Comparison of ENCODE assay signal across 8 mouse cellular contexts in the genomic region with DNA sequence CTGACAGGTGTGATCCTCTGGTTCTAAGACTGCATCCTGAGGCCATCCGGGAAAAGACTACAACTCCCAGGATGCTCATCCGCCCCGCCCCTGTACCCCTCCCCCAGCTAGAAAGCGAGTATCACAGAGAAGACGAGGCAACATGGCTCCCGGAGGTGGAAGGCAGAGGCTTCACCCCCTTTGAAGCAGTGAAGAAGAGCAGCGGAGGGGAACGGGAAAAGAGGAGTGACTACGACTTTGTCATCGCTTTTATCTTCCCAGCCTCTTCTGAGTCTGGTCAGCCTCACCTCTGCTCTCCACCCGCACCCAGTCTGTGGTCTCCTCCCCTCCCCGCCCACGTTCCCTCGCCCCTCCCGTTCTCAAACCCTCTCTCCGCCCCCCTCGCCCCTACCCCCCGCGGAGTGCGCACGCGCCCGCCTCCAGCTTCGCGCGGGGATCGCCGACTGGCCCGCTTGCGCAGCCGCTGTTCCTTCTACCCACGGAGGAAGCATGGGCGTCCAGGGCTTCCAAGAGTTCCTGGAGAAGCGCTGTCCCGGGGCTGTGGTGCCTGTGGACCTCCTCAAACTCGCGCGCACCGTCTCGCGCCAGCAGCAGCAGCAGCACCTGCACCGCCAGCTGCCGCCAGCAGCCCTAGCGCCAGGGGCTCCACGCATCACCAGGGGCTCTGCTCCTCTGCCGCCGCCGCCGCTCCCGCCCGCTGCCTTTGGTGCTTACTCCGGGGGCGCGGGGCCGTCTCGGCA. TPM values are rescaled to one million over a fixed set of nuclear protein-coding genes. Genes with fewer than 3 reads are reported as not detected.
DNase-seq lines count a peak whose midpoint lies in the region; ATAC-seq and TF ChIP-seq lines count a peak whose summit lies in the region.

Gene Fam120c (plus strand): TSS at position 415 of the 740 bp plus-strand sequence.

- H3K4me3 ChIP-seq in ES-Bruce4 (ENCODE audit: low read depth, low read length): peak within 1 kb of the TSS; percentile 76
- peak within 1 kb of the TSS; percentile 62 for H3K4me3 ChIP-seq in forebrain, embryonic 12.5 days (replicated peaks)
- peak within 1 kb of the TSS; percentile 75 for H3K4me3 ChIP-seq in heart, postnatal 0 days (ENCODE audit: low read depth, low read length)
- peak within 1 kb of the TSS; percentile 67 to 79 for H3K4me3 ChIP-seq in liver, embryonic 14.5 days (ENCODE audit: insufficient read depth in 1 of 2, low read depth in 2 of 2, low read length in 2 of 2)
- peak within 1 kb of the TSS; percentile 68 for H3K4me3 ChIP-seq in neural tube, embryonic 11.5 days (ENCODE audit: low read depth, low read length)
- H3K4me3 ChIP-seq in stomach, embryonic 16.5 days (replicated peaks; ENCODE audit: low read length): peak within 1 kb of the TSS; percentile 67

- H3K4me1 ChIP-seq in ES-Bruce4 (ENCODE audit: control insufficient read depth, insufficient read depth, low read length): no peaks in the 10 kb centered on the region
- H3K4me1 ChIP-seq in forebrain, embryonic 12.5 days: peaks cover 14% of the 10 kb centered on the region
- peaks cover 7% of the 10 kb centered on the region for H3K4me1 ChIP-seq in heart, postnatal 0 days (ENCODE audit: control insufficient read depth, insufficient read depth)
- H3K4me1 ChIP-seq in liver, embryonic 14.5 days (replicated peaks; ENCODE audit: control insufficient read depth in 2 of 2, insufficient read depth in 2 of 2, low read length in 1 of 2): no peaks in the 10 kb centered on the region
- peaks cover 5% of the 10 kb centered on the region; the same call in 1 of the 2 replicates for H3K4me1 ChIP-seq in neural tube, embryonic 11.5 days (ENCODE audit: control insufficient read depth, insufficient read depth, low read length)
- H3K4me1 ChIP-seq in stomach, embryonic 16.5 days (ENCODE audit: control insufficient read depth, insufficient read depth, low read length): no peaks in the 10 kb centered on the region

- TF ChIP-seq CTCF in ES-Bruce4 (IDR thresholded peaks at IDR 0.05; ENCODE audit: low read depth, low read length): no peak
- TF ChIP-seq CTCF in heart, postnatal 0 days (IDR thresholded peaks at IDR 0.05; ENCODE audit: low read depth): no peak
- no peak for TF ChIP-seq CTCF in liver, embryonic 14.5 days (IDR thresholded peaks at IDR 0.05; ENCODE audit: low read depth)

- H3K27me3 ChIP-seq in ES-Bruce4 (ENCODE audit: control insufficient read depth, insufficient read depth, low read length, poor library complexity, severe bottlenecking): no peaks in the 10 kb centered on the region
- H3K27me3 ChIP-seq in forebrain, embryonic 12.5 days: peaks cover 16% of the 10 kb centered on the region
- H3K27me3 ChIP-seq in heart, postnatal 0 days (ENCODE audit: control insufficient read depth, insufficient read depth, low read length): no peaks in the 10 kb centered on the region
- H3K27me3 ChIP-seq in liver, embryonic 14.5 days (ENCODE audit: control insufficient read depth, insufficient read depth, low read length): no peaks in the 10 kb centered on the region
- no peaks in the 10 kb centered on the region; the same call in 1 of the 2 replicates for H3K27me3 ChIP-seq in neural tube, embryonic 11.5 days (ENCODE audit: control insufficient read depth, insufficient read depth, low read length)
- H3K27me3 ChIP-seq in stomach, embryonic 16.5 days (ENCODE audit: control insufficient read depth, insufficient read depth, low read length): no peaks in the 10 kb centered on the region; the same call in 1 of the 2 replicates

- no peaks in the 10 kb centered on the region; the same call in 1 of the 2 replicates for H3K36me3 ChIP-seq in ES-Bruce4 (ENCODE audit: control insufficient read depth, insufficient read depth, low read length, poor library complexity, severe bottlenecking)
- no peaks in the 10 kb centered on the region for H3K36me3 ChIP-seq in forebrain, embryonic 12.5 days (replicated peaks)
- no peaks in the 10 kb centered on the region for H3K36me3 ChIP-seq in heart, postnatal 0 days (replicated peaks; ENCODE audit: control insufficient read depth, insufficient read depth, low read length)
- H3K36me3 ChIP-seq in liver, embryonic 14.5 days (replicated peaks; ENCODE audit: control insufficient read depth, insufficient read depth, low read depth): no peaks in the 10 kb centered on the region
- no peaks in the 10 kb centered on the region for H3K36me3 ChIP-seq in neural tube, embryonic 11.5 days (ENCODE audit: control insufficient read depth, insufficient read depth, low read length)
- no peaks in the 10 kb centered on the region for H3K36me3 ChIP-seq in stomach, embryonic 16.5 days (ENCODE audit: control insufficient read depth, insufficient read depth, low read length)

- no peak for TF ChIP-seq POLR2A in ES-Bruce4 (IDR thresholded peaks at IDR 0.05; ENCODE audit: insufficient read depth, low read length)

- peak within 1 kb of the TSS; percentile 66 for H3K4me2 ChIP-seq in forebrain, embryonic 12.5 days
- H3K4me2 ChIP-seq in heart, postnatal 0 days (ENCODE audit: low read depth, low read length): peak within 1 kb of the TSS; percentile 82
- peak within 1 kb of the TSS; percentile 65 for H3K4me2 ChIP-seq in liver, embryonic 14.5 days (ENCODE audit: low read depth)
- peak within 1 kb of the TSS; percentile 60 for H3K4me2 ChIP-seq in neural tube, embryonic 11.5 days (ENCODE audit: low read depth)
- peak within 1 kb of the TSS; percentile 66 for H3K4me2 ChIP-seq in stomach, embryonic 16.5 days (ENCODE audit: low read depth, low read length)

- no peaks in the 10 kb centered on the region for H3K9me3 ChIP-seq in ES-Bruce4 (replicated peaks; ENCODE audit: control insufficient read depth, insufficient read depth, low read length, poor library complexity, severe bottlenecking)
- no peaks in the 10 kb centered on the region for H3K9me3 ChIP-seq in forebrain, embryonic 12.5 days
- H3K9me3 ChIP-seq in heart, postnatal 0 days (replicated peaks; ENCODE audit: control insufficient read depth, low read length): no peaks in the 10 kb centered on the region
- H3K9me3 ChIP-seq in liver, embryonic 14.5 days (ENCODE audit: control insufficient read depth, low read length): no peaks in the 10 kb centered on the region
- H3K9me3 ChIP-seq in neural tube, embryonic 11.5 days (ENCODE audit: control insufficient read depth, low read length): no peaks in the 10 kb centered on the region
- H3K9me3 ChIP-seq in stomach, embryonic 16.5 days (replicated peaks; ENCODE audit: control insufficient read depth, low read length): no peaks in the 10 kb centered on the region

- no peak for TF ChIP-seq EP300 in ES-Bruce4 (IDR thresholded peaks at IDR 0.05; ENCODE audit: insufficient read depth, low read depth, low read length)
- TF ChIP-seq EP300 in heart, postnatal 0 days (IDR thresholded peaks at IDR 0.05; ENCODE audit: low read depth): no peak
- no peak for TF ChIP-seq EP300 in liver, embryonic 14.5 days (IDR thresholded peaks at IDR 0.05; ENCODE audit: low read depth)

- H3K27ac ChIP-seq in ES-Bruce4 (ENCODE audit: insufficient read depth, low read length): peak within 1 kb of the TSS; percentile 35; the same call in 1 of the 2 replicates
- H3K27ac ChIP-seq in forebrain, embryonic 12.5 days: peak within 1 kb of the TSS; percentile 83
- H3K27ac ChIP-seq in heart, postnatal 0 days (ENCODE audit: low read depth): peak within 1 kb of the TSS; percentile 87
- no peak within 1 kb of the TSS; the same call in 1 of the 2 replicates for H3K27ac ChIP-seq in liver, embryonic 14.5 days
- H3K27ac ChIP-seq in neural tube, embryonic 11.5 days (ENCODE audit: low read depth, low read length): peak within 1 kb of the TSS; percentile 67; the same call in 1 of the 2 replicates
- H3K27ac ChIP-seq in stomach, embryonic 16.5 days (ENCODE audit: low read length): peak within 1 kb of the TSS; percentile 81

- peak; percentile 67 for DNase-seq in c-Kit-positive CD71-positive TER-119-positive erythroid progenitor cells, embryonic 14.5 days (ENCODE audit: low spot score)
- DNase-seq in heart, postnatal 0 days (ENCODE audit: low spot score): peak; percentile 70
- DNase-seq in kidney, postnatal 36 days: peak; percentile 85 to 92
- DNase-seq in liver, embryonic 14.5 days (ENCODE audit: low read depth in 3 of 3, low spot score in 3 of 3): peak; percentile 49 to 59 (median 57)
- DNase-seq in neural tube, embryonic 11.5 days (ENCODE audit: low spot score): peak; percentile 86

- peak; percentile 94 for ATAC-seq in forebrain, embryonic 12.5 days (ENCODE audit: low FRiP score)
- ATAC-seq in heart, postnatal 0 days (ENCODE audit: insufficient read depth, low read depth): peak; percentile 92
- peak; percentile 92 for ATAC-seq in liver, embryonic 14.5 days (ENCODE audit: insufficient read depth)
- peak; percentile 93 for ATAC-seq in neural tube, embryonic 11.5 days (ENCODE audit: insufficient read depth, low FRiP score, low TSS enrichment)
- ATAC-seq in stomach, embryonic 16.5 days (ENCODE audit: insufficient read depth, low FRiP score): peak; percentile 95

- peak within 1 kb of the TSS; percentile 77 for H3K9ac ChIP-seq in ES-Bruce4 (ENCODE audit: low read depth, poor library complexity, severe bottlenecking)
- H3K9ac ChIP-seq in forebrain, embryonic 12.5 days: peak within 1 kb of the TSS; percentile 65
- H3K9ac ChIP-seq in heart, postnatal 0 days (replicated peaks; ENCODE audit: low read depth, low read length): peak within 1 kb of the TSS; percentile 72
- H3K9ac ChIP-seq in liver, embryonic 14.5 days (replicated peaks): peak within 1 kb of the TSS; percentile 63
- H3K9ac ChIP-seq in neural tube, embryonic 11.5 days (ENCODE audit: low read length): peak within 1 kb of the TSS; percentile 63
- peak within 1 kb of the TSS; percentile 77 for H3K9ac ChIP-seq in stomach, embryonic 16.5 days (ENCODE audit: low read length)

- 19% methylated on average over 41 of the region's 56 CpGs for WGBS in forebrain, embryonic 12.5 days
- 16% methylated on average over 52 of the region's 56 CpGs for WGBS in heart, postnatal 0 days
- 9% methylated on average over 54 of the region's 56 CpGs for WGBS in liver, embryonic 14.5 days (ENCODE audit: insufficient replicate concordance)
- WGBS in neural tube, embryonic 11.5 days: 10% methylated on average over 40 of the region's 56 CpGs
- WGBS in stomach, embryonic 16.5 days: 14% methylated on average over 55 of the region's 56 CpGs

RNA-seq across cellular contexts. Expression of gene Fam120c, which starts in this region (rescaled TPM):
- polyA plus RNA-seq in ES-Bruce4 (2011; ENCODE audit: insufficient read depth, insufficient read length, low read depth, missing spikeins): 0.94 and 1.1 TPM in 2 replicates
- 4.3 and 5.7 TPM in 2 replicates for polyA plus RNA-seq in forebrain, embryonic 12.5 days (2016; fragmentation: Nextera tagmentation; extraction: Ambion mirVana)
- total RNA-seq in heart, postnatal 0 days (2014; rRNA removed; ENCODE audit: low replicate concordance): 5.6 and 9.6 TPM in 2 replicates
- polyA plus RNA-seq in heart, postnatal 0 days (2015; fragmentation: Nextera tagmentation; extraction: Ambion mirVana): 2.4 and 2.9 TPM in 2 replicates
- 0.42 and 0.48 TPM in 2 replicates for polyA plus RNA-seq in liver, embryonic 14.5 days (2012; rRNA removed)
- polyA plus RNA-seq in liver, embryonic 14.5 days (2014; fragmentation: Nextera tagmentation; extraction: Ambion mirVana): 0.76 TPM in 2 replicates
- polyA plus RNA-seq in neural tube, embryonic 11.5 days (2014; fragmentation: Nextera tagmentation; extraction: Ambion mirVana): 3.4 and 3.6 TPM in 2 replicates
- 3.1 and 3.3 TPM in 2 replicates for polyA plus RNA-seq in stomach, embryonic 16.5 days (2015; fragmentation: Nextera tagmentation; extraction: Ambion mirVana)

Comparison
In these comparisons a context has a peak if more than half of its experiments do, and no peak if none do; other contexts are left out.
1. Peak in DNase-seq, ATAC-seq, H3K4me3 ChIP-seq, H3K9ac ChIP-seq and H3K4me2 ChIP-seq in liver, embryonic 14.5 days; RNA of the gene not detected or under 1 TPM.